Mouse (Mus musculus): ENCODE measurements around the gene Slc2a10.

GRCm38 (mm10) chr2:165510466-165510865, 6.9 kb downstream of the Slc2a10 start:
- TF ChIP-seq CTCF (IDR thresholded peaks at IDR 0.05; ENCODE audit: borderline replicate concordance, control insufficient read depth, extremely low read depth, insufficient read depth, low read length, poor library complexity) (no peak), POLR2A (IDR thresholded peaks at IDR 0.05; ENCODE audit: control insufficient read depth, extremely low read depth, insufficient read depth, low read length, poor library complexity) (no peak)

Measured in thymus, adult 2 months (tissue).